Mouse (Mus musculus) testis, postnatal 10 days (tissue): ENCODE data around the gene Mrap2.

Source experiments
- DNase-seq: peaks from one replicate; pipeline ENCODE4 v3.0.0; 2021; ENCODE audit warnings: low spot score

Mrap2 gene

DNA sequence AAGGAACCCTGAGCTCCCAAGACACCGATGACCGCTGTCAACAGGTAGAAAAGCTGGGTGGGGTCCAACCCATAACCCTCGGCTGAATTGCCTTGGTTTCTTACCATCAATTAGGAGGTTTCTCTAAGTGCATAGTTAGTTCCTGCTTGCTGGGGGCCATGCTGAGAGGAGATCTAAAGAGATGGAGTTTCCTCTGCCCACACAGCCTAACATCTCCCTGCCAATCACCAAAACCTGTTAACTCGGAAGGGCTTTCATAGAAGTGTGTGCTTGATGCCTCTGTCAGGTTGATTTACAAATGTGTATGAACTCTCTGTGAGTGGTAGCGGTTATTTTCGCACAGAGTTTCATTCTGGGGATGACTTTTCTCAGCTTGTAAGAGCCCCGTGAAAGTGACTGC, 34.4 kb downstream of the Mrap2 start:
- DNase-seq, result no peak

DNA sequence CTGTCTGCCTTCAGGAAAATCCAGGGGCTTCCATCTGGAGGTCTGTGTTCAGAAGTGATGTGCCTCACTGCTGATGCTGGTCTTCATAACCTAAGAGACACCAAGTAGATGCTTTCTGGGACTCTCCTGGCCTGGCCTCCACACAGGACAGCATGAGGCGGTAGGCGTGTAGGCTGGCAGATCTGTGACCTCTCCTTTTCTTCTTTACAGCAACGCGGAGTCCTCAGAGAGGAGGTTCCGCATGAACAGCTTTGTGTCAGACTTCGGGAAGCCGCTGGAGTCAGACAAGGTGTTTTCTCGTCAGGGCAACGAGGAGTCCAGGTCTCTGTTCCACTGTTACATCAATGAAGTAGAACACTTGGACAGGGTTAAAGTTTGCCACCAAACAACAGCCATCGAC, 38.1 kb downstream of the Mrap2 start:
- no peak for DNase-seq

DNA sequence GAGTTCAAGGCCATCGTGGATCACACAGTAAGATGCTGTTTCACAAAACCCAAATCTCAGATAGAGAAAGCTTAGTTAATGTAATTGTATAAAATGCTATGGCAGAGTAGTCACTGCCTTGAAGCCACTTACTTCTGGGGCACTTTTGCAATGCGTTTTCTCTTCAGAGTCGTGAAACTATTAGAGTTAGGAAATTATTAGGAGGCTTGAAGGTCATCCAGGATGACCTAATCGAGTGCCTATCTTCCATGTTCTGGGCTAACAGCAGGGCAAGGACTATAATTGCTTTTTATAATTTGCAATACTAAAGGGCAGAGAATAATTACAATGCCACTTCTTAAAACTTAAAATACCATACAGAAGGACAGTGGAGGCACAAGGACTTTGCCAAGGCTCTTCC, 43.2 kb downstream of the Mrap2 start:
- no peak for DNase-seq

DNA sequence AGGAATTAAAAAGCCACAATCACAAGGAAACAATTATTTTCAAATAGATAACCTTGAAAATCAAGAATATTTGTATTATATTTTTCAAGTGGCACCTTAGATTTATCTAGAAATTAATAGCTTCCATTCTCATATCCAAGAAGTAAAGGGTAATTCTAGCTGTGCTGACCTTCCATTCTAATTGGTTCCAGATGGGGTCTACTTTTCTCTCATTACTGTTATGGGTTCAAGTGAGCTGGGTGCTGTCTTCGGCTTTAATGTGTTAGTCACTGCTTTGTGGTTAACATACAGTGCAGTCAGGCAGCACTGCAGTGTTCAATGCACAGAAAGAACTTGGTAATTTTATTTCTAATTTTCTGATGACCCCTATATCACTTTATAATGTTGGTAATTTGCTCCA, 49.6 kb downstream of the Mrap2 start:
- DNase-seq, result no peak

DNA sequence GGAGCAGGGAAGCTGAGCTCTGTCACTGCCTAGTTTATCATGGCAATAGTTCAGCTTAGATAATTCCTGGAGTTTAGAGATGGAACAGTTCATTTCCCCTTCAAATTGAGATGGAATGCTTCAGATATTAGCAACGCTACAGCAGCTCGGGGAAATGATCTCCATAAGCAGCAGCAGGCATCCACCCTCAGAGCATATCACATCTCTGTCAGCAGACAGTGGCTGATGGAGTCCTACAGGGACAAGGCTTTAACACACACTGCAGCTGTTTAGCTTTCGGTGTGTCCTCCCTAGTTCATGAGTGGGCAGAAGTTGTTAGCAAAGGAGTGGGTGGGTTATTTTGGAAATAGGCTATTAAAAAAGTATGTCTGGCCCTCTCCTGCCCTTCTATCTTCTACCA, 53.2 kb downstream of the Mrap2 start:
- no peak for DNase-seq

DNA sequence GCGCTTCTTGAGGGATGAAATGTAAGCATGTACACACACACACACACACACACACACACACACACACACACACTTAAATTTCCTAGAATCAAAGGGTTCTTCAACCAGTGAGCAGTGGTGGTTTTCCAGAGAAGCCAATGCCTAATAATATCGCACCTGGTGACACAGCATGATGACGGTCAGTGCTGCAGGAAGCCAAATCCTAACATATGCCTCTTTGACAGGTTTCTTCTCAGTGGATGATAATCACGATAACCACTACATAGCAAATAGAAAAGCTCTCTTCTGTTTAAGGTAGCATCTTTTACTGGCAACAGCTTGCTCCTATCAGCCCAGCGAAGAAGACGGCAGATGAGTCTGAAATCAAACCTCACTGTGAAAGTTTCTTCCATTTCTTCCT, 53.9 kb downstream of the Mrap2 start:
- no peak for DNase-seq

DNA sequence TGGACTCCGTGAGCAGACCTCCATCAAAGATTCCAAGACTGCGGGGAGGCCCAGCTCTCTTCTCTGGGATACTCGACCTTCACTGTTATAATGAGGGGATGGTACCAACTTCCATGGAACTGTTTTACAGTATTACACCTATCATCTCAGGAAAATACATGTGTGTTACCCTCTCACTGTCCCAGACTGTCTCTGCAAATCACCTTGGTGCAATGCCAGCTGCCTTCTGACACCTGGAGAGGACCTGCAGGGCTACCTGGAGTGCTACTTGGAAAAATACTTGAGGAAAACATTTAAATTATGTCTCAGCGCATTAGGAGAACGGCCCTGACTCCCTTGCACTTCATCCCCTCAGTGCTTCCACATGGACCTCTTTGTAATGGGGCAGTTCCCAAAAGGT, 56.3 kb downstream of the Mrap2 start:
- no peak for DNase-seq

DNA sequence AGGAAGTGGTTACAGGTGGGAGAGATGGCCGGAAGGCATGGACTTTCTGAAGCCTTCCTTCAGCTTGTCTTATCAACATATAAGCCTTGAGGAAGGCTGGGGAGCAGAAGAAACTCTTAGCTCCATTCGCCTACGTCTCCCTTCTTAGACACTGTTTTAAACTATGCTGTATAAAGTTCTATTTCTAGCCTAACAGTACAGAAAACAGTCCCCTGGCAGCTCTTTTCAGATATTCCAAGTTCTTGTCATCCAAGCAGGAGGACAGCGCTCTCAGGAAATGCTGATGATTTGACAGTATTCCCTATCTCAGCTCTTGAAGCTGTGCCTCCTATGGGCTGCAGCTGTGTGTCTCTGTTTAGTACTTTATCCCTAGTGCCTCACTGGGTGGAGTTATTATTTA, 56.8 kb downstream of the Mrap2 start:
- DNase-seq, result no peak

DNA sequence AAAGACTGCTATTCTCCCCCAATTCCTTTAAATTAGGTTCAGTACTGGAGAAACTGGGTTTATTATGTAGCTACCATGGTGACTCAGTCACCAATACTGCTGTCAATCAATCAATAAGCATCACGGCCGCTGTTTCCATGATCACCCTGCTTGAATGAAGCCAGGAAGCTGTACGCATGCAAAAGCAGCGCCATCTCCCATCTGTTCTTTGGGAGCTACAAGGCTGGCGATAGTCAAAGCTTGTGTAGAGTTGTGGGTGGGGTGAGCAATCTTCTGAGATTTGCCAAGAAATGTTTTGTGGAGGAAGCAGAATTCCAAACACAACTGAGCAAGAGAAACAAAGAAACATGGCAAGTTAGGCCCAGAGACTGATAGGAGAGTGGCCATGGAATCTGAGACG, 58.3 kb downstream of the Mrap2 start:
- DNase-seq, result no peak

DNA sequence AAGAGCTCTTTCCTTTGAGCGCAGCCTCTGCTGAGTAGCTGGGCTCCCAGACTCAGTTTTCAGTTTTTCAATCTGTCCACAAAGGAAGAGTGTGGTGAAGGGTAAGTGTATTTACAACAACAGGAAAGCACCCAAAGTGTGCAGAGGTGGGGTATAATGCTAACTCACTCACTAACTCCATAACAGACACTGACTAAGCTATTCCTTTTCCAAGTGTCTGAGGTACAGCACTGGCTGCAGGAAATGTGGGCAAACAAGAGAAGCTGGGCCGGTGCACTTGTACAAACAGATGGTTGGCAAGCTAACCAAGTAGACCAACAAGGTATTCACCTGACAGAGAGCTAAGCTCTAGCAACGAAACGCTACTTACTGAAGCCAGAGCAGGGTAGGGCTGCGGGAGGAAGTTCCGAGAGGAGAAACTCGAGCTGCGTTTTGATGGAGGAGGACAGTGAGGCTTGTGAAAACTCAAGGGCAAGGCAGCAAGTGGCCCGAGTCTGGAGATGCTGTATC, 66.8 kb downstream of the Mrap2 start:
- DNase-seq, result no peak

DNA sequence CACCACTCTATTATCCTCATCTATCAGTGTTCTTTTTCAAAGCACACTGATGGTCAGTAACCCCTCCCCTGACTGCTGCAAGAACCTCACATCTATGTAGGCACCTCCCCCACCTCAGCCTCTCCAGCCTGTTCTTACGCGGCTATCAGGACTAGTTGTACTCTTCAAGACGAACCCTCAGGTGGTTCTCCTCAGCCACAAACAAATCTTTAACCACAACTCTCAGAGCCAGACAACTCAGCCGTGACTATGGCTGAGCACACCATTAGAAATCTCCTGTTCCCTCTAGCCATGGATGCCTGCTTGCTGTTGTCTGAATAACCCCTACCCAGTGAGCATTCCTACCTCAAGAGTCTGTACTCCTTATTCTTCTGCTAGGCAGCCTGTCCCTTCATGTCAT, 69.1 kb downstream of the Mrap2 start:
- DNase-seq, result no peak
